Mouse (Mus musculus) thymus, adult 18-20 months (tissue): Measurements from ENCODE around the gene Gas7.
A peak's percentile ranks its signal among the peaks of the same experiment; 100 is the strongest.

Experiments used
- DNase-seq, 2 experiments: peaks; one replicate each; pipeline ENCODE4 v3.0.0; 2022; ENCODE audit warnings: mixed read lengths in 2 of 2

Gas7 gene

DNA sequence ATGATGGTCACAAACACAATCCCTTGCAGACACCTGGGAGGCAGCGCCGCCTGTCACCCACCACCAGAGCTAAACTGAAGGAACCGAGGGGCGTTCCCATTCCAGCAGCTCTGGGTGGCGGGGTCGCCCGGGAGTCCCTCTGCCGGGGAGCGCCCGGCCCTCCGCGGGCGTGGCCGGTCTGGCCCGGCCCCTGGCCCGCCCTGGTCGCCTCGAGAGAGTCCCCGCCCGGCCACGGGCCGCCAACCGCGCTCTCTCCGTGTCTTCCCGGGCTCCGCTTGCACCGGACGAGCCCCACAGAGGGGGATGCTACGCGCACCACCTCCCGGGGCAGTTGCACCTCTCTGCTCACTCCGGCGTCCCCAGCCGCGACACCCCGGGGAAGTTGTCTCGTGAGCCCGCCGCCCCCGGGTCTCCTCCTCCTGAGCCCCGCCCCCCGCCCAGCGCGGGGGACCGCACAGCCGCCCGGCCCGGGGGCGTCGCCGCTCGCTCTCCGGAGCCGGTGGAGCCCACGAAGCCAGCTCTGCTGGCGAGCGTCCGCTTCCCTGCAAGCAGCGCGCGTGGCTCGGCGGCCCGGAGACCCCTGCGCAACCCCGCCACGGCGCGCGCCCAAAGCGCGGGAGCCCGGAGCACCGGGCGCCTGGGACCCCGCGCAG lies at the start of gene Gas7:
Gas7 (plus strand) TSS at position 564 of the 653 bp plus-strand sequence.
- peak in 1 of 2 experiments; percentile 2 for DNase-seq

DNA sequence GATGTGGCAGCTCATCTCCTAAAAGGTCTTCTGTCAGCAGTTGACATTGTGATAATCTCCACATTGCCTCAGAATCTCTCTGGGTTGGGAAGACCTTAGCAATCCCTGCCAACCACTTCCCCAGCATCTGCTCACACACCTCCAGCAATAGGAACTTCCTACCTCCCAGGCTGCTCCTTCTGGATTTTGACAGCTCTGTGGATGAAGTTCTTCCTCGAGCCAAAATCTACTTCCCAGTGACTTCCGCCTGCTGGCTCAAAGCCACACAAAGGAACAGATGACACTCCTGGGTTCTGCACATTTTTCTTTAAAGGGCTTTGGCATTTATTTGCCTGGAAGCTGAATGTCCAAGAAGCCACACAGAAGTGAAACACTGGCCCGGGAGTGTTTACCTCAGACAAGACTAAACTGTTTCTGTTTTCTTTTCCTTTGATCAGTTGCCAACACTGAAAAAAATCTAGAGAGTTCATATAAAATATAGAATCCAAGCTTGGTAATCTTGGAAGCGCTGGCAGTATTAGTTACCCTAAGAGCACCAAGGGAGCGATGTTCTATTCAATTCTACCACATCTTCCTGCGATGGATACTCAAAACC lies 40.8 kb upstream of the Gas7 start:
- DNase-seq, result no peak

DNA sequence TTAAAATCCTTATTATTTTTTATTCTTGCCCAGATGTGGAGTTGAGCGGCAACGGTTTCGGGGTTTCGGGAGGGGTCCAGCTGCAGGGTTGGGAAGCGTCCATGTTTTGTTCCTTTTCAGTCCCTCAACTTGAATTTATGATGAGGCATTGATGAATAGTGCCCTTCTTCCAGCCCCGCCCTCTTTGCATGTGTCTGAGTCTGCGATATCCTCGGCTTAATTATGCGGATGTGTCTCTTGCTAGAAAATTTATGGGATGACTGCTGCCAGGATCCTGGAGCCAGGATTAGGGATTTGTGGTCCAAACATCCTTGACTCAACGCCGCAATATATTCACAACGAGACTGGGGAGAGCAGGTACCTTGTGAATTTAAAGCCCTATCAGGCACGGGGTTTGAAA lies 31.7 kb upstream of the Gas7 start:
- DNase-seq, result no peak

DNA sequence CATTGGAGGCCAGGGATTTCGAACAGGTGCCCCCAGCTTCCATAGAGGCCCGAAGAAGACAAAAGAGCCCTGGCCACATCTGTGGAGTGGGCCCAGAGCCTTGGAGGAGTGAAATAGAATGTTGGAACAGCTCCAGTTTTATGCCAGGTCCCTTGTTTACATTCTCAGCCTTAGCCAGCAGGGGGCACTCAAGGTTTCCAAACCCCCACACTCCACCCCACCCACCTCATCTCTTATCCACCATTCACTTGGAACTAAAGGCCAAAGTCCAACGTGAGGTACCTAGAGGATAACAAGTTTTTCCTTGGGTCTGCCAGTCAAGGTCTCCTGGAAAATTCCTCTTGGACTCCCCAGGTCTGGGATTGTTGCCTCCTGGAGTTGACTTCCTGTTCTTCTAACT lies 27.0 kb upstream of the Gas7 start:
- no peak for DNase-seq

DNA sequence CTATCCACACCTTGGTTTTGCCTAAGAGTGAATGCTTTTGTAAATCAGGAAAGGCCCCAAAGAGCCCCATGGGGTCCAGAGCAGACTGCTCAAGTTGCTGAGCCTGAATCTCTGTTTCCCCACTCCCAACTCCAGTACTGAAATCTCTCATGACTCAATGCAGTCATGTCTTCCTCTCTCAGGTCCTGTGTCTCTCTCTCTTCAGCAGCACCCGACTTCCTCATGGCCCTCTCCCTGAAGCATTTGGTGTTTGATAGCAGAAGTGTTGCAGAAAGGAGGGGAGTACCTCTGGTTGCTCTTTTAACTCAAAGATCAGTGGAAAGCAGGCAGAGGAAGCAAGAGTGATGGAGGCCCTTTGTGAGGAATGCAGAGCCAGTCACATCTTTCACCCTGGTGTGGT lies 25.4 kb upstream of the Gas7 start:
- no peak for DNase-seq

DNA sequence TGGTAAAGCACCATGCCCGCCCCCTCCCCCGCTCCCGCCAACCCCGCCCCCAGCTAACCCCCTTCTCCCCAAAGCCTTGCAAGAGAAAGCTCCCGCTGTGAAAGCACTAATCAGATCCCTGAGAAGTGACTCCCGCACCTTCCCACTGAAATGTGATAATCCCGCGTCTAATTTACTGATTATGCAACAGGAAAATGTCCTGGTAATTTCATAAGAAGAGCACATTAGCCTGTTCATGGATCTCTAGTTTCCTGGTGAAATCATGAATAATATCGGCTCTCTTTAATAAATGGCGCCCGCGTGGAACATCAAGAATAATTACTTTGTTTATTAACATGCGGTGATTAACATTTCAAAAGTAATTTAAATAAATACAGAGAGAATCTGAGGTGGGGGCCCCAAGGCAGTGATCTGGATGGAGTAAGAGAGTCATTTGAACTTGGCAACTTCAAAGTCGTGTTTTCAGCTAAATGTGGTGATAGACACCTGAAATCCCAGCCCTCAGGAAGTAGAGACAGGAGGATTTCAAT lies 24.1 kb upstream of the Gas7 start:
- no peak for DNase-seq

DNA sequence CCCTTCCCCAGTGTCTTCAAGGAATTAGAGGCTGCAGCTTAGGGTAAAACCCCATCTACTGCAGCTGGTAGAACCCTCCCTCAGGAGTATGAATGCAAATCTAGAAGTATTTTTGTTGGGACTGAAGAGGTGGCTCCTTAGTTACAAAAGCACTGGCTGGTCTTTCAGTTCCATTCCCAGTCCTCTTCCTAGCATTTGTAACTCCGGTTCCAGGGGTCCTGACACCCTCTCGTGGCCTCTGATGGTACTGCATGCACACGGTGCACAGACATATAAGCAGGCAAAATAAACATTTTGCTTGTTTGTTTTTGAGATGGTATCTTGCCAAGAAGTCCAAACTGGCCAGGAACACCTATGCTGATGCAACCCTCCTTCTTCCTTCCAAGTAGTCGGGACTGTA lies 23.4 kb upstream of the Gas7 start:
- DNase-seq, result no peak

DNA sequence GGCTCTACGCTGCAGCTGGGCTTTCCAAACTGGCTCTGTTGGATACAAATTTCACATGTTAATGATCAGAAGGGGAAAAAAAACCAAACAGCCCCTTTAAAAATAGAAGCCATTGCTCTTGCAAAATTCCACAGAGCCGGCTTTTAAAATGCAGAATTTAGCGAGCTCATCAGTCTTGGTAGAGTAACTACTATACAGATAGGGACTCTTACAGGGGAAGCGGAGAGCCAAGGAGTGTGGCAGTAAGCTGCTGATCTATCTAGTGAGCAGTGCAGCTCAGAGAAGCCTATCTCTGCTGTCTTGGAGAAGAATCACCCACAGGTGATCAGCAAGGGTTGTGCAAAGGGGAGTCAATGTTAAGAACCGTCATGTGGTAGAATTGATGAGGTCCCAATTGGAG lies 21.5 kb upstream of the Gas7 start:
- no peak for DNase-seq

DNA sequence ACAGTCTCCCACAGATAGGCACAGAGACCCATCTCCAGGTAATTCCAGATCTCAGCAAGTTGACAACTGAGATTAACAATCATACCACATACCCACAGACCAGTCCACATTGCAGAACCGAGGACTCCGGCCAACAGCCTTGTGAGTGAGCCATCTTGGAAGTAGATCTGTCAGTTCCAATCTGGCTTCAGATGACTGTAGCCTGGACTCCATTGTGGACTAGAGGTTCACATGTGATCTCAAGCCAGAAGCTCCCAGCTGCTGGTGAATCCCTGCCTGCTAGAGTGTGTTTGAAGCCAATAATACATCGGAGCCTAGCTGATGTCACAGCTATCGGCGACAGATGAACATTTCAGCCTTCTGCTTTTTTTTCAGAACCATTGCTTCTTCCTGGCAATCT lies 16.5 kb upstream of the Gas7 start:
- no peak for DNase-seq

DNA sequence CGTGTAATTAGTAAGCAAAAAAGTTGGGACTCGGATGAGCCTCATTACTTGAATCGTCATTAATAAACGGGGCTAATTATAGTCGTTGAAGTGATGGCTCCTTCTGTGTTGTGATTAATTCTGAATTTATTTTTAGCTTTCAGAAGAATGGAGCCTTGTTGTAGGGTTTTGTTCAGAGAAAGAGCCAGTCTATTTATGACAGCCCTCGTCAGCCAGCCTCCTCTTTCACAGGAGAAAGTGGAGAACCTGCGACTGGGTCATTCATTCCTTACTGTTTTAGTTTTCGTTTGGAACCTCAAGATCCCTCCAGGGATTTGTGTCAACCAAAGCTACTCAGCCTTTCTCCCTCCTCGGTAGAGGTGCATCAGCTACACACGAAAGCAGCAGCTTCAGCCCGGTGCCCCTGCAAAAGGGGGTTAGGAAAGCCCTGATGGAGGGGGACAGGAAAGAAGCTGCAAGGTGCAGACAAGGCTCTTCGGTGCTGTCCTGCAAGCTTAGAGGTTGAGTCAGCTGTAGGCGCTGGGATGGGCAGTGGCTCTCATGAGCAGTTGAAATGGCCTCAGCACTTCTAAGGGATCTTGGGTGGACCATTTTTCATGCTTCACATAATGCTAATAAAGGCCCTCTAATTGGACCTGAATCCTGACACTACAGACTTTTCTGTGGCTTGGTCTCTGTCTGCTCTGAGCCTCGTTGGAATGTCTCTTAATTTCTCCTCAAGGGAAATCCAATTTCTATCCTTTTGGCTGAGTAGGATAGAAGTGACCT lies 10.0 kb upstream of the Gas7 start:
- DNase-seq, result no peak

DNA sequence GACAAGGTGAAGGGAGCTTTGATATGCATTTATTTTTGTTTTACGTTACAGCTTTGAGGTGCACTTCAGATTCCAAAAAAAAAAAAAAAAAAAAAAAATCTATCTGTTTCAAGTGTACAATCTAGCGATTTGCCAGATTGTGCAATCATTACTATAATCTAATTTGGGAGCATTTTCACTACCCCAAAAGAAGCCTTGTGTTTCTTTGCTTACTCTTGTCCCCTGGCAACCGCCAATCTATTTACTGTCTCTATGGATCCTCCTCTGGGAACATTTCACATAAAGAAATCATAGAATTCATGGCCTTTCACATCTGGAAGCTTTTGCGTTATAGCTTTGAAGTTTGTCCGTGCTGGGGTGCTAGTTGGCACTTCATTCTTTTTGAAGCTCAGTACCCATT lies 3.7 kb upstream of the Gas7 start:
- no peak for DNase-seq

DNA sequence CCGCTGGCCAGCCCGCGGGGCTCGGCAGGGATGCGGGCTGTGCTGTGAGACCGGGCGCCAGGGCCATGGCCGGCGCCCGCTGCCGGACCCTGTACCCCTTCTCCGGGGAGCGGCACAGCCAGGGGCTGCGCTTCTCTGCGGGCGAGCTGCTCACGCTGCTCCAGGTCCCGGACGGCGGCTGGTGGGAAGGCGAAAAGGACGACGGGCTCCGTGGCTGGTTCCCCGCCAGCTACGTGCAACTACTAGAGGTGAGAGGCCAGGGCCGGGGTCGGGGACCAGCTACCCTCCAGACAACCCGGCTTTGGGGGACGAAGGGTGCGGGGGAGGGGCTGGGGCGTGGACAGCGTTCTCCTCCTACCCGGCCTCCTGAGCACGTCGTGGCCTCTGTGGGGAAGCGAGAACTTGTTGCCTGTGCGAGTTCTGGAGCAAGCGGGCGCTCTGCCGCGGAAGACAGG lies 317 bp downstream of the Gas7 start:
- DNase-seq, result no peak

DNA sequence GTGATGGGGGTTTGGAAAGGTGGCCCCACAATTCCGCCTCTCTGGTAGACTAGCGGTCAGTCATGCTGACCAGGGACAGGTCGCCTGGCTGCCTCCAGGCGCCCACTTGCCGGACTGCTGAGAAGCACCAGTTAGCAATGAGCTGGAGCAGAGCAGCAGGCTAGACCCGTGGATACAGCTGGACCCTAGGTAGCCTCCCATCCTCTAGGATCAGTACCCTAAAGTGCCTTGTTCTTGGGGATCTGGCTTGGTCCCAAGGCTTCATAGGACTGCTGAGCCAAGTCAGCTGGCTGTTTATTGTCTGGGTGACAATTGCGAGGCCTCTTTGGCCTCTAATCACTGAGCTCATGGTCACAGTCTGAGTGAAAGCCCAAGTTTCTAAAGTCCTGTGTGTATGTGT lies 792 bp downstream of the Gas7 start:
- DNase-seq, result no peak

DNA sequence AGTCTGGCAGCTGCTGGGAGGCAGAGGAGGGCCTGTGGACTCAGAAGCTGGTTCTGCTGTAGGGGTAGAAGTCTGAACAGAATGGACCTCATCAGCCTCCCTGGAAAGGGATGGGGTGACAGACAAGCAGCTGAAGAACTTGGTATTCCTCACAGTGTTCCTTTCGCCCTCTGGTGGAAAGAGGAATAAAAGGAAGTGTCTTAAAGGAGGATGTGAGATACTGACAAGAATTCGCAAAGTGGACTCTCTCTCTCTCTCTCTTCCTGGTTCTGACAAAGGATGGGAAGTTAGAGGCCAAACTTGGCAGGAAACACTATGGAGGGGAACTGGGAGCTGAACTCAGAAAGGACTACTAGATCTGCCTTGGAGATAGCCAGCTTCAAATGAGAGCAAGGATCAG lies 2.9 kb downstream of the Gas7 start:
- no peak for DNase-seq

DNA sequence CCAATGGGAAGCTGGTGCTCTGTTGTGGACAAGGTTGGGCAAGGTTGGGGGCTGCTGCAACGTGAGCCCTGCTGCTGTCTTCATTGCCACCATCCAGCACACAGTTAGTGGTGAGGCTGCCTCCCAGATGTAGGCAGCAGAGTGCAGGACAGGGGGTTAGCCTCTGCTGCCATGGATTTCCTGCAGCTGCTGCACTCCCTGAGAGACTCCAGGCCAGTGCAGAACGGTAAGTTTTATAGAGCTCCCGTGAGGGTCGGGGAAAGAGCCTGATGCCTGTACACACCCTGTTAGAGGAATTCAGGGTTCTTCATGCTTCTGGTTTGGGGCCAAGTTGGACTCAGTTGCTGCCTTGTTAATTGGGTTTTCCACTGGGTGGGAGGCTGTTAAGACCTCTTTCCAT lies 11.9 kb downstream of the Gas7 start:
- DNase-seq, result no peak

DNA sequence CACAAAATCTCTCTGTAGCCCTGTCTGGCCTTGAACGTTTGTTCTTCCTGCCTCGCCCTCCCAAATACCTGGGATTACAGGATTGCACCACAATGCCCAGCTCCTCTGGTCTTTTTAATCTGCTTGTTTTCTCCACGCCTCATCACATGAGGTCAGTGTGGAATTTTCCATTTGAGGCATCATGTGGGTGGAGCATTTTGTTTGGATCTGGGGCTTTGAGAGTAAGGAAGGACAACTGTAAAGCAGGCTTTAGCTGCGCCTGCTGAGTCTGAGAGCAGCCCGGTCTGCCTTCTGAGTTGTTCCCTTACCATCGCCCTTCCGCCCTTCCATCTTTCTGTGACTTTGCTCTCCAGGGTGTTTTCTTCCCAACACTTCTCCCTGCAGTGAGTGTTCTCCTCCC lies 13.6 kb downstream of the Gas7 start:
- no peak for DNase-seq

DNA sequence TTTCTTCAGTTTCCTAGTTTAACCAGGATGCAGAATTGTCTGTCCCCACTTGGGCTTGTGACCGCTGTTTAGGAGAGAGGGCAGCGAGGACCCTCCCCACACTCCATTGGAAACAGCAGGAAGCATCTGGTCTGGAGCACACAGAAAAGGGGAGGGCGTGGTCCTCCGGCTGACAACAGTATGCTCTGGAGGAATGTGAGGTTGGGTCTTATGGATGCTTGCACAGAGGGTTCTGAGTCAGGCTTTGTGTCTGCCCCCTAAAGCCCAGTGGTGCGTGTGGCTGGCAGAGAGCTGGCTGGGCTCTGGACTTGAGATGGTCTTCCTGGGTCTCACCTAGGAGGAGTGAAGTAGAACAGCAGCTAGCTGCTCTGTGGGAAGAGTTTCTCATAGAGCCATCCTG lies 19.4 kb downstream of the Gas7 start:
- no peak for DNase-seq

DNA sequence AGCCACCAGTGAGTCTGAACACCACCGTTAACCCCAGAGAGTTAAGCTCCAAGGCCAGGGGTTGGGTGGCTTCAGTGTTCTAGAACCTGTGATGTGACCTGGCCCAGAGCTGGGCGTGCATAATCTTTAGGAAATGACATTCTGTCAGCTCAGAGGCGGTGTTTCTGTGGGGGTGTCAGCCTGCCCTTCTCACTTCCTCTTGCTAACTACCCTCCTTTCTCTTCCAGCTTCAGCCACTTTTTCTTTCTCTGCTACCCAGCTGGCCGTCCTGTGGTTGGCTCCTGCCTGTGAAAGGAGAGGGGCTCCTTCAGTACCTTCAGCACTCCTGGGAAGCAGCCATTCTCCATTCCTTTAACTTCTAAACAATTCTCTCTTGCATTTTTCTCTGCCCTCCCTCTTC lies 24.3 kb downstream of the Gas7 start:
- DNase-seq, result no peak

DNA sequence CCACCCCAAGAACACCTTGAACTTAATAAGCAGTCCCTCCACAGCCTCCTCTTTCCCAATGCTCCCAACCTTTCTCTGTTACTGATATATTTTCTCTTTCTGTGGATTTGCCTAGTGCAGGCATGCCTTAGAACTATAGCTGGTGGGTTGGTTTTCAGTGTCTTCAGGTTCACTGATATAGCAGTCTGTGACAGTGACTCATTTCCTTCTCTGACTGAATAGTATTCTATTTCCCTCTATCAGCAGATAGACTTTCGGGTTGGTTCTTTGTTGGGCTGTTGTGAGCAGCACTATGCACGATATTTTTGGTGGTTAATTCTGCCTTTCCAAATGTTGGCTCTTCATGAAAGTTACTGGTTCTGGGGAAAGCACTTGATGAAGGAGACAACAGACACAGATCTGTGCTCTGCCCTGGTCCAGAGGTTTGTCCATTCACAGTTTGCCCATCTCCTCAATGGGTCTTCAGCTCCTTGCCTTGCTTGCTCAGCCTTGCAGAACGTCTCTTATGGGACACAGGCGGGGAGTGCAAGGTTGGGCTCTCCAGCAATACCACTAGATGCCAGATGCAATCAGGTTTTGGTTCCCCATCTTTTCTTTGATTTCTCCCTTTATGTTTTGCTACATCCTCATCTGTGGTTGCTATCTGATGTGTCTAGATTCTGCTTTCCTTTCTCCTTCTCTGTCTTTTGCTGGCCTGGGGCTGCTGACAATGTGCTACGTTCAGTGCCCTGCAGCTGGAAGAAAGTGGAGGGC lies 25.1 kb downstream of the Gas7 start:
- no peak for DNase-seq

DNA sequence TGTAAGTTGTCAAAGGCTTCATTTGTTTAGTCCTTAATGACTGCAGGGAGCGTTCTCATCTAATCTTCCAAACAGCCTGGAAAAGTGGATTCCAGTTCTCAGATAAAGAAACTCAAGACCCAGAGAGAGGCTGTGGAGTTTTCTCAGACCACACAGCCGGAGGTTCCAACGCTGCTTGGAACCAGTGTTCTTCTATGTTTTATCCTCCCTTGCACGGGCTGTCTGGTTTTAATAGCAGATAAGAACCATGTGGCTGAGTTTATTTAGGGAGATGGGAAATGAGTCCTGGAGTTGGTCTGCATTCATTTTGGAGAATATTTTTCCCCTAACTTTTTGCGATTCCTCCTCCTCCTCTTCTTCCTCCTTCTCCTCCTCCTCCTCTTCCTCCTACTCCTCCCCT lies 26.5 kb downstream of the Gas7 start:
- DNase-seq, result no peak

DNA sequence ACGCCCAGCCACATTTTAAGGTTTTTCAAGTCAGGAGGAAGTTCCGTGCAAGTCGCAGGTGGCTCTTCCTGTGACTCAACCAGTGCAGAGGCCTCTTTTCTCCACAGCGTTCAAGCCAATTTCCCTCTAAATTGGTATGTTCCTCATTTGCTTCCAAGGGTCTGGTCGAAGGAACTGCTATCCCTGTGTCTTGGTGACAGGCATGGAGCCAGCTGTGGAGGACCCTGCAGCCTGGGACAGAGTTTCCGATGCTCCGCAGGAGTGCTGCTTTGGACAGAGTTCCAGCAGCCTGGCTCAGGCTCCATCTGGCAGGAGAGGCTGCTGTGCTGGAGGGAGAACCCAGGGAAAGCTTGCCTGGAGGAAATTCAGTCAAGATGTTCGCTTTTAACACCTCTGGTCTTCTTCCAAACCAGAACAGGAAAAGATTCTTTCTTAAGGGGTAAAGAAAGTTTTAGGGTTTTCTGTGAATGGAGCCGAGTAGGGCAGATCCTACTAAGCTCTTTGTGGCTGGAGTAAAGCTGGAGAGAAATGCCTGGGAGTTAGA lies 27.1 kb downstream of the Gas7 start:
- no peak for DNase-seq

DNA sequence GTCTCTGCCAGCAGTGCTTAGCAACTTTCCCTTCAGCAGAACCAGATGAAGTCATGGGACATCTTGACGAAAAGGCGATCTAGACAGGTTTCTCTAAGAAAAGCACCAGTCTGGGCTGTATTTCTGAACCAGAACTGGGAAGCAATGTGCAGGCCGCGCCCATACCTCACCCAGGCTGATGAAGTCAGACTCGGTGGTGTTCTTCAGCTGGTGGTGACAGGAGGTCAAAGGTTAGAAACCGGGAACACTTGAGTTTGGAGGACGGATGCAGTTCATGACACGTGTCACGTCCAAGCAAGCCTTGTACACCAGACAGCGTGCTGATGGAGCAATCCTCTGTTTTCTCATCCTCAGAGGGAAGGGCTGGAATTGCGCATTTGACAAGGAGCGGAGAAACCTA lies 32.9 kb downstream of the Gas7 start:
- DNase-seq, result no peak

DNA sequence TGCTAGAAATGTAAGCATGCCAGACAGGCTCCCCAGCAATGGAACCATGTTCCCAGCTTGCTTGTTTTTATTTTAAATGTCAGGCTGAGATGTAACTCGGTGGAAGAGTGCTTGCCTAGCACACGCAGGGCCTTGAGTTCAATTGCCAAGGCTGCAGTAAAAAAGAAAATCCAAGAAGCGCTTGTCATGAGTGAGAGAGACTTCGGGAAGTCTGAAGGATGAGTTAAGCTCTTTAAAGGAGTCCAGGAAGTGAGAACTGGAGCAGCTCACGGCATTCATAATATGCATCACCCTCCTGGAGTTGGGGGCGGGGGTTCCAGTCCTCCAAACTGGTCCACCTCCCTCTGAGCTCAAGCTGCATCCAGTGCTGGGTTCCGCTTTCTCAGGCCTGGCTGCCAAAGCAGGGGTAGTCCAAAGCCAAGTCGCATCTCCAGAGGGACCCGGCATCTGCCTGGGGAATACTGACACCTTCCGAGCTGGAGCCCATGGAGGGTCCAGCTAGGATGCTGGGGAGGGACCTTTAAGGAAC lies 34.5 kb downstream of the Gas7 start:
- no peak for DNase-seq
